Mouse (Mus musculus) kidney, postnatal 14 days (tissue): ENCODE data around the gene Gm14124.
"Not testable (repeated sequence)": the region's sequence is repeated elsewhere in the genome, so short reads cannot be mapped to it uniquely, and the experiment has no call there.

Experiments used
- DNase-seq: peaks from one replicate; pipeline ENCODE4 v3.0.0; 2022; ENCODE audit warnings: mixed read lengths

The Gm14124 gene

GRCm38 (mm10) chr2:150257291-150257690, at the start of gene Gm14124:
Gene Gm14124 (plus strand): TSS chr2:150257517.
- DNase-seq, result not testable (repeated sequence)

GRCm38 (mm10) chr2:150217600-150218362, 39.5 kb upstream of the Gm14124 start, which contains the start of gene Zfp937:
Gene Zfp937 (plus strand): TSS chr2:150218073.
- peak; percentile 91 for DNase-seq

- DNase-seq, result not testable (repeated sequence)
Measured at GRCm38 (mm10) chr2:150218363-150218725, 39.0 kb upstream of the Gm14124 start.

- DNase-seq, result not testable (repeated sequence)
Measured at GRCm38 (mm10) chr2:150223263-150223662, 34.1 kb upstream of the Gm14124 start.

- no peak for DNase-seq
Measured at GRCm38 (mm10) chr2:150243211-150243610, 14.1 kb upstream of the Gm14124 start.

- not testable (repeated sequence) for DNase-seq
Measured at GRCm38 (mm10) chr2:150255491-150255890, 1.8 kb upstream of the Gm14124 start, which contains the start of gene Gm21994. Gene Gm21994 (minus strand): TSS chr2:150255591.

GRCm38 (mm10) chr2:150256861-150257260, 456 bp upstream of the Gm14124 start:
- DNase-seq, result not testable (repeated sequence)

GRCm38 (mm10) chr2:150293669-150294068, 36.4 kb downstream of the Gm14124 start:
- no peak for DNase-seq

- DNase-seq, result no peak
Measured at GRCm38 (mm10) chr2:150299096-150299495, 41.8 kb downstream of the Gm14124 start.

GRCm38 (mm10) chr2:150307183-150307773, 50.0 kb downstream of the Gm14124 start:
- DNase-seq, result no peak

GRCm38 (mm10) chr2:150310952-150311884, 53.9 kb downstream of the Gm14124 start:
- DNase-seq, result peak; percentile 94

- DNase-seq, result no peak
Measured at GRCm38 (mm10) chr2:150316140-150316539, 58.8 kb downstream of the Gm14124 start.

- DNase-seq, result no peak
Measured at GRCm38 (mm10) chr2:150318973-150319372, 61.7 kb downstream of the Gm14124 start.
